Mouse (Mus musculus): ENCODE measurements around the gene Clcf1. TPM values are rescaled to one million over a fixed set of nuclear protein-coding genes. Genes with fewer than 3 reads are reported as not detected.

The Clcf1 gene
- polyA plus RNA-seq, 1 experiment from 2014 or later = 9.0 TPM

- Histone ChIP-seq H3K4me3 (no peak overlapping the region), H3K27me3 (peaks cover 17% of the 10 kb centered on the region), H3K4me1 (peaks cover 10% of the 10 kb centered on the region), H3K9ac (no peak overlapping the region), H3K36me3 (no peaks in the 10 kb centered on the region), H3K9me3 (no peaks in the 10 kb centered on the region), H3K4me2 (replicated peaks) (no peak overlapping the region), H3K27ac (no peak overlapping the region)
- 59% methylated on average over 14 of the region's 14 CpGs for WGBS
- no peak for ATAC-seq (ENCODE audit: low FRiP score, low read depth)
These were observed 49.7 kb downstream of the Clcf1 start for GRCm38 (mm10) chr19:4263702-4264101.

GRCm38 (mm10) chr19:4264171-4264780 is 50.2 kb downstream of the Clcf1 start:
- 90% methylated on average over 6 of the region's 6 CpGs for WGBS
- no peak for ATAC-seq (ENCODE audit: low FRiP score, low read depth)
- Histone ChIP-seq H3K36me3 (no peaks in the 10 kb centered on the region), H3K4me1 (peaks cover 16% of the 10 kb centered on the region), H3K4me2 (replicated peaks) (no peak overlapping the region), H3K9ac (no peak overlapping the region), H3K4me3 (no peak overlapping the region), H3K9me3 (no peaks in the 10 kb centered on the region), H3K27me3 (peaks cover 19% of the 10 kb centered on the region), H3K27ac (no peak overlapping the region)

- H3K4me3 ChIP-seq = no peak overlapping the region
- peaks cover 18% of the 10 kb centered on the region for H3K4me1 ChIP-seq
- H3K9ac ChIP-seq = no peak overlapping the region
- H3K4me2 ChIP-seq (replicated peaks) = no peak overlapping the region
- peaks cover 5% of the 10 kb centered on the region for H3K36me3 ChIP-seq
- WGBS = 66% methylated on average over 4 of the region's 4 CpGs
- no peaks in the 10 kb centered on the region for H3K9me3 ChIP-seq
- H3K27ac ChIP-seq = no peak overlapping the region
- H3K27me3 ChIP-seq = peaks cover 30% of the 10 kb centered on the region
- no peak for ATAC-seq (ENCODE audit: low FRiP score, low read depth)
These were observed 51.9 kb downstream of the Clcf1 start for GRCm38 (mm10) chr19:4265956-4266355.

- H3K4me3 ChIP-seq = peak within 1 kb of the TSS; percentile 51
- WGBS = 5% methylated on average over 46 of the region's 46 CpGs
- peak; percentile 77 for ATAC-seq (ENCODE audit: low FRiP score, low read depth)
These were observed 54.7 kb downstream of the Clcf1 start, which contains the start of gene Ssh3 for GRCm38 (mm10) chr19:4268566-4269361. Gene Ssh3, minus strand, starts transcription at chr19:4269180.

GRCm38 (mm10) chr19:4270187-4270586 is 56.1 kb downstream of the Clcf1 start:
- H3K4me2 ChIP-seq (replicated peaks) = no peak overlapping the region
- no peak overlapping the region for H3K4me3 ChIP-seq
- no peak overlapping the region for H3K9ac ChIP-seq
- no peaks in the 10 kb centered on the region for H3K9me3 ChIP-seq
- H3K36me3 ChIP-seq = peaks cover 18% of the 10 kb centered on the region
- WGBS = 65% methylated on average over 6 of the region's 6 CpGs
- peaks cover 30% of the 10 kb centered on the region for H3K27me3 ChIP-seq
- no peak for ATAC-seq (ENCODE audit: low FRiP score, low read depth)
- peaks cover 18% of the 10 kb centered on the region for H3K4me1 ChIP-seq
- no peak overlapping the region for H3K27ac ChIP-seq

More at GRCm38 (mm10) chr19:4268566-4269361, 54.7 kb downstream of the Clcf1 start, which contains the start of gene Ssh3:
- H3K27ac ChIP-seq = no peak within 1 kb of the TSS
- peaks cover 18% of the 10 kb centered on the region for H3K36me3 ChIP-seq
- H3K9me3 ChIP-seq = no peaks in the 10 kb centered on the region
- peaks cover 18% of the 10 kb centered on the region for H3K4me1 ChIP-seq
- peak within 1 kb of the TSS; percentile 71 for H3K4me2 ChIP-seq (replicated peaks)
- peaks cover 30% of the 10 kb centered on the region for H3K27me3 ChIP-seq
- H3K9ac ChIP-seq = peak within 1 kb of the TSS; percentile 70

- Histone ChIP-seq H3K36me3 (peaks cover 18% of the 10 kb centered on the region), H3K27me3 (peaks cover 30% of the 10 kb centered on the region)
- 94% methylated on average over 11 of the region's 11 CpGs for WGBS
These were observed 56.9 kb downstream of the Clcf1 start for GRCm38 (mm10) chr19:4270972-4271371.

More at GRCm38 (mm10) chr19:4270972-4271371, 56.9 kb downstream of the Clcf1 start:
- no peak for ATAC-seq (ENCODE audit: low FRiP score, low read depth)
- H3K4me1 ChIP-seq = peaks cover 18% of the 10 kb centered on the region
- no peak overlapping the region for H3K9ac ChIP-seq
- H3K27ac ChIP-seq = no peak overlapping the region
- no peak overlapping the region for H3K4me2 ChIP-seq (replicated peaks)
- H3K9me3 ChIP-seq = 0 out of 2 replicates have a peak, but pooled peaks cover 3% of the 10 kb centered on the region
- no peak overlapping the region for H3K4me3 ChIP-seq

Small RNAs within 50 kb of the gene (microRNA-seq; reads per million reads assigned to microRNA genes)
- gene Gm26115 (not detected), gene Mir6985 (0.52 reads per million)

Other genes starting within 250 kb of the Clcf1 start
- 7.8 and 9.3 TPM in 2 replicates for gene Aldh3b2, start 241.9 kb upstream of the Clcf1 start, polyA plus RNA-seq (2015; fragmentation: Nextera tagmentation; extraction: Ambion mirVana)
- 4.6 and 6.8 TPM in 2 replicates for gene Acy3, start 227.7 kb upstream of the Clcf1 start, polyA plus RNA-seq (2015; fragmentation: Nextera tagmentation; extraction: Ambion mirVana)
- gene Tbx10, start 221.5 kb upstream of the Clcf1 start, polyA plus RNA-seq (2015; fragmentation: Nextera tagmentation; extraction: Ambion mirVana) = not detected in 2 replicates
- gene Nudt8, start 213.7 kb upstream of the Clcf1 start, polyA plus RNA-seq (2015; fragmentation: Nextera tagmentation; extraction: Ambion mirVana) = 32.9 and 34.2 TPM in 2 replicates
- gene Gm49405, start 213.6 kb upstream of the Clcf1 start, polyA plus RNA-seq (2015; fragmentation: Nextera tagmentation; extraction: Ambion mirVana) = 4.5 and 4.7 TPM in 2 replicates
- 4.6 and 5.5 TPM in 2 replicates for gene Doc2g, start 210.9 kb upstream of the Clcf1 start, polyA plus RNA-seq (2015; fragmentation: Nextera tagmentation; extraction: Ambion mirVana)
- 188 and 199 TPM in 2 replicates for gene Ndufv1, start 201.4 kb upstream of the Clcf1 start, polyA plus RNA-seq (2015; fragmentation: Nextera tagmentation; extraction: Ambion mirVana)
- 573 and 575 TPM in 2 replicates for gene Gstp1, start 176.3 kb upstream of the Clcf1 start, polyA plus RNA-seq (2015; fragmentation: Nextera tagmentation; extraction: Ambion mirVana)
- 0.61 and 6.7 TPM in 2 replicates for gene Gstp2, start 168.2 kb upstream of the Clcf1 start, polyA plus RNA-seq (2015; fragmentation: Nextera tagmentation; extraction: Ambion mirVana)
- gene Gstp3, start 154.7 kb upstream of the Clcf1 start, polyA plus RNA-seq (2015; fragmentation: Nextera tagmentation; extraction: Ambion mirVana) = not detected in 2 replicates
- not detected in 2 replicates for gene Cabp2, start 132.7 kb upstream of the Clcf1 start, polyA plus RNA-seq (2015; fragmentation: Nextera tagmentation; extraction: Ambion mirVana)
- 56.8 TPM in 2 replicates for gene Cdk2ap2, start 117.1 kb upstream of the Clcf1 start, polyA plus RNA-seq (2015; fragmentation: Nextera tagmentation; extraction: Ambion mirVana)
- 6.6 and 7.3 TPM in 2 replicates for gene Pitpnm1, start 114.2 kb upstream of the Clcf1 start, polyA plus RNA-seq (2015; fragmentation: Nextera tagmentation; extraction: Ambion mirVana)
- 98.5 and 105 TPM in 2 replicates for gene Aip, start 88.4 kb upstream of the Clcf1 start, polyA plus RNA-seq (2015; fragmentation: Nextera tagmentation; extraction: Ambion mirVana)
- not detected in 2 replicates for gene Gpr152, start 74.5 kb upstream of the Clcf1 start, polyA plus RNA-seq (2015; fragmentation: Nextera tagmentation; extraction: Ambion mirVana)
- gene Cabp4, start 70.2 kb upstream of the Clcf1 start, polyA plus RNA-seq (2015; fragmentation: Nextera tagmentation; extraction: Ambion mirVana) = 0.05 and 0.13 TPM in 2 replicates
- 137 and 146 TPM in 2 replicates for gene Coro1b, start 65.6 kb upstream of the Clcf1 start, polyA plus RNA-seq (2015; fragmentation: Nextera tagmentation; extraction: Ambion mirVana)
- 2.7 and 3.6 TPM in 2 replicates for gene Ptprcap, start 60.6 kb upstream of the Clcf1 start, polyA plus RNA-seq (2015; fragmentation: Nextera tagmentation; extraction: Ambion mirVana)
- gene Rps6kb2, start 50.9 kb upstream of the Clcf1 start, polyA plus RNA-seq (2015; fragmentation: Nextera tagmentation; extraction: Ambion mirVana) = 63.9 and 65.7 TPM in 2 replicates
- 2.2 and 2.5 TPM in 2 replicates for gene Carns1, start 38.8 kb upstream of the Clcf1 start, polyA plus RNA-seq (2015; fragmentation: Nextera tagmentation; extraction: Ambion mirVana)
- gene Tbc1d10c, start 23.0 kb upstream of the Clcf1 start, polyA plus RNA-seq (2015; fragmentation: Nextera tagmentation; extraction: Ambion mirVana) = 1.3 and 2.7 TPM in 2 replicates
- gene Ppp1ca, start 22.2 kb upstream of the Clcf1 start, polyA plus RNA-seq (2015; fragmentation: Nextera tagmentation; extraction: Ambion mirVana) = 817 and 858 TPM in 2 replicates
- 36.2 and 38.1 TPM in 2 replicates for gene Rad9a, start 12.6 kb upstream of the Clcf1 start, polyA plus RNA-seq (2015; fragmentation: Nextera tagmentation; extraction: Ambion mirVana)
- not detected in 2 replicates for gene AC109138.7, start 119 bp downstream of the Clcf1 start, polyA plus RNA-seq (2015; fragmentation: Nextera tagmentation; extraction: Ambion mirVana)
- 17.6 and 21.4 TPM in 2 replicates for gene Pold4, start 17.7 kb downstream of the Clcf1 start, polyA plus RNA-seq (2015; fragmentation: Nextera tagmentation; extraction: Ambion mirVana)
- 15.7 and 16.0 TPM in 2 replicates for gene Ssh3, start 54.9 kb downstream of the Clcf1 start, polyA plus RNA-seq (2015; fragmentation: Nextera tagmentation; extraction: Ambion mirVana)
- 13.6 and 14.7 TPM in 2 replicates for gene Ankrd13d, start 68.9 kb downstream of the Clcf1 start, polyA plus RNA-seq (2015; fragmentation: Nextera tagmentation; extraction: Ambion mirVana)
- gene Grk2, start 92.0 kb downstream of the Clcf1 start, polyA plus RNA-seq (2015; fragmentation: Nextera tagmentation; extraction: Ambion mirVana) = 16.5 and 18.5 TPM in 2 replicates
- 53.9 TPM in 2 replicates for gene Kdm2a, start 184.0 kb downstream of the Clcf1 start, polyA plus RNA-seq (2015; fragmentation: Nextera tagmentation; extraction: Ambion mirVana)
- 51.2 and 53.9 TPM in 2 replicates for gene Rhod, start 225.2 kb downstream of the Clcf1 start, polyA plus RNA-seq (2015; fragmentation: Nextera tagmentation; extraction: Ambion mirVana)

Data from limb, embryonic 13.5 days (tissue).